Mouse (Mus musculus): Measurements from ENCODE around the gene Gorab.

GRCm38 (mm10) chr1:163443832-163444231 is 40.4 kb upstream of the Gorab start:
- TF ChIP-seq POLR2A (IDR thresholded peaks at IDR 0.05; ENCODE audit: borderline replicate concordance, low read depth, low read length) (no peak), CTCF (IDR thresholded peaks at IDR 0.05; ENCODE audit: low read depth, low read length) (no peak)
